ENCODE assay signal across 16 mouse cellular contexts in genomic region chr3:51731949-51732636, GRCm38 (mm10).
DNase-seq lines count a peak whose midpoint lies in the region; ATAC-seq and TF ChIP-seq lines count a peak whose summit lies in the region.
"Had no signal": no experiment of that assay in that cellular context is flagged by ENCODE, and none has a peak within 500 bp of the region (broad histone marks: within the 10 kb centered on the region; RNA-seq: fewer than 3 reads in every experiment).

No protein-coding gene starts in this region.

- no peak overlapping the region for H3K9ac ChIP-seq in liver, embryonic 13.5 days
- H3K9ac ChIP-seq in liver, postnatal 0 days (replicated peaks) = no peak overlapping the region
- no peak overlapping the region for H3K9ac ChIP-seq in hindbrain, embryonic 11.5 days (ENCODE audit: low read depth, low read length)
- no peak overlapping the region for H3K9ac ChIP-seq in midbrain, embryonic 12.5 days (replicated peaks)
- H3K9ac ChIP-seq: lung, embryonic 15.5 days had no signal

- 88% methylated on average over 16 of the region's 16 CpGs for WGBS in liver, embryonic 13.5 days (ENCODE audit: insufficient replicate concordance)
- 85% methylated on average over 16 of the region's 16 CpGs for WGBS in liver, postnatal 0 days (ENCODE audit: insufficient replicate concordance)
- WGBS in hindbrain, embryonic 11.5 days = 76% methylated on average over 16 of the region's 16 CpGs
- WGBS in midbrain, embryonic 12.5 days = 70% methylated on average over 16 of the region's 16 CpGs
- 93% methylated on average over 16 of the region's 16 CpGs for WGBS in kidney, adult 2 months

- no peak for TF ChIP-seq EP300 in liver, postnatal 0 days (IDR thresholded peaks at IDR 0.05; ENCODE audit: low read depth)

- H3K27ac ChIP-seq in liver, embryonic 13.5 days = peak overlapping the region; percentile 7; the same call in 1 of the 2 replicates
- H3K27ac ChIP-seq in liver, postnatal 0 days (ENCODE audit: low read depth) = no peak overlapping the region
- peak overlapping the region; percentile 58 for H3K27ac ChIP-seq in hindbrain, embryonic 11.5 days (ENCODE audit: low read depth, low read length)
- peak overlapping the region; percentile 75 for H3K27ac ChIP-seq in midbrain, embryonic 12.5 days (replicated peaks)
- no peak overlapping the region for H3K27ac ChIP-seq in kidney, adult 2 months (ENCODE audit: insufficient read depth, low read depth, low read length)
- H3K27ac ChIP-seq: lung, embryonic 15.5 days had no signal

- H3K4me1 ChIP-seq in liver, embryonic 13.5 days (replicated peaks) = peaks cover 77% of the 10 kb centered on the region
- H3K4me1 ChIP-seq in liver, postnatal 0 days (ENCODE audit: insufficient read depth) = peaks cover 35% of the 10 kb centered on the region
- H3K4me1 ChIP-seq in hindbrain, embryonic 11.5 days (replicated peaks; ENCODE audit: control insufficient read depth, insufficient read depth, low read length) = peaks cover 4% of the 10 kb centered on the region
- H3K4me1 ChIP-seq in midbrain, embryonic 12.5 days = peaks cover 36% of the 10 kb centered on the region
- 0 out of 2 replicates have a peak, but pooled peaks cover 3% of the 10 kb centered on the region for H3K4me1 ChIP-seq in kidney, adult 2 months (ENCODE audit: control insufficient read depth, insufficient read depth, low read length)

- no peak for DNase-seq in liver, embryonic 13.5 days
- DNase-seq in liver, postnatal 0 days = no peak
- peak; percentile 56 for DNase-seq in hindbrain, embryonic 11.5 days (ENCODE audit: low spot score)
- DNase-seq in cerebellum, adult 8-10 months = no peak
- DNase-seq in kidney, adult 2 months = no peak
- DNase-seq in lung, adult 18-20 months = no peak
- DNase-seq: cerebellum, adult 11-12 months; gastrocnemius, postnatal 14 days; heart, postnatal 10 days; kidney, adult 9 months; layer of hippocampus, postnatal 36 days; liver; right cerebral cortex, adult 18-20 months had no signal

- H3K9me3 ChIP-seq in liver, embryonic 13.5 days (replicated peaks) = no peaks in the 10 kb centered on the region
- H3K9me3 ChIP-seq in liver, postnatal 0 days (ENCODE audit: low read length) = no peaks in the 10 kb centered on the region
- no peaks in the 10 kb centered on the region for H3K9me3 ChIP-seq in hindbrain, embryonic 11.5 days (ENCODE audit: control insufficient read depth, low read length)
- no peaks in the 10 kb centered on the region for H3K9me3 ChIP-seq in midbrain, embryonic 12.5 days
- H3K9me3 ChIP-seq: G1E; lung, embryonic 15.5 days had no signal

- no peak overlapping the region for H3K4me2 ChIP-seq in liver, embryonic 13.5 days
- no peak overlapping the region for H3K4me2 ChIP-seq in liver, postnatal 0 days (ENCODE audit: low read depth, low read length)
- H3K4me2 ChIP-seq in hindbrain, embryonic 11.5 days (replicated peaks; ENCODE audit: low read depth, low read length) = no peak overlapping the region
- no peak overlapping the region for H3K4me2 ChIP-seq in midbrain, embryonic 12.5 days (replicated peaks)
- H3K4me2 ChIP-seq: lung, embryonic 15.5 days had no signal

- H3K4me3 ChIP-seq in liver, embryonic 13.5 days (replicated peaks) = no peak overlapping the region
- no peak overlapping the region for H3K4me3 ChIP-seq in liver, postnatal 0 days (ENCODE audit: low read depth, low read length)
- no peak overlapping the region for H3K4me3 ChIP-seq in hindbrain, embryonic 11.5 days (ENCODE audit: low read depth, low read length)
- no peak overlapping the region for H3K4me3 ChIP-seq in midbrain, embryonic 12.5 days
- H3K4me3 ChIP-seq in kidney, adult 2 months (ENCODE audit: insufficient read depth, low read depth, low read length) = no peak overlapping the region
- H3K4me3 ChIP-seq: lung, embryonic 15.5 days had no signal

- no peak for TF ChIP-seq CTCF in liver, postnatal 0 days (IDR thresholded peaks at IDR 0.05; ENCODE audit: low read depth)
- no peak for TF ChIP-seq CTCF in kidney, adult 2 months (conservative IDR thresholded peaks at IDR 0.05; ENCODE audit: insufficient read depth, insufficient read length, low read depth, low read length)

- no peak for TF ChIP-seq POLR2A in kidney, adult 2 months (IDR thresholded peaks at IDR 0.05; ENCODE audit: low read depth, low read length)

- no peak for ATAC-seq in liver, embryonic 13.5 days (ENCODE audit: low read depth)
- ATAC-seq in liver, postnatal 0 days = no peak
- ATAC-seq in hindbrain, embryonic 11.5 days (ENCODE audit: low FRiP score) = peak; percentile 55; the same call in 1 of the 2 replicates
- peak; percentile 48; the same call in 1 of the 2 replicates for ATAC-seq in midbrain, embryonic 12.5 days (ENCODE audit: low FRiP score, low read depth)

- H3K36me3 ChIP-seq in liver, embryonic 13.5 days = no peaks in the 10 kb centered on the region
- H3K36me3 ChIP-seq in liver, postnatal 0 days (replicated peaks; ENCODE audit: insufficient read depth, low read length) = no peaks in the 10 kb centered on the region
- no peaks in the 10 kb centered on the region for H3K36me3 ChIP-seq in hindbrain, embryonic 11.5 days (ENCODE audit: control insufficient read depth, insufficient read depth, low read length)
- H3K36me3 ChIP-seq in midbrain, embryonic 12.5 days = no peaks in the 10 kb centered on the region
- no peaks in the 10 kb centered on the region for H3K36me3 ChIP-seq in kidney, adult 2 months (ENCODE audit: control insufficient read depth, insufficient read depth, low read length)
- H3K36me3 ChIP-seq: G1E; lung, embryonic 15.5 days had no signal

- no peaks in the 10 kb centered on the region for H3K27me3 ChIP-seq in liver, embryonic 13.5 days
- H3K27me3 ChIP-seq in liver, postnatal 0 days (ENCODE audit: insufficient read depth, low read length) = no peaks in the 10 kb centered on the region
- no peaks in the 10 kb centered on the region for H3K27me3 ChIP-seq in hindbrain, embryonic 11.5 days (ENCODE audit: control insufficient read depth, insufficient read depth, low read length)
- H3K27me3 ChIP-seq in midbrain, embryonic 12.5 days = no peaks in the 10 kb centered on the region
- no peaks in the 10 kb centered on the region for H3K27me3 ChIP-seq in kidney, adult 2 months (replicated peaks; ENCODE audit: control insufficient read depth, insufficient read depth, low read length)
- H3K27me3 ChIP-seq: lung, embryonic 15.5 days had no signal

Comparison
In these comparisons a context has a peak if more than half of its experiments do, and no peak if none do; other contexts are left out.
1. H3K27ac ChIP-seq: peak in liver, embryonic 13.5 days (single experiment), hindbrain, embryonic 11.5 days (single experiment) and midbrain, embryonic 12.5 days (single experiment); none in liver, postnatal 0 days (single experiment) and kidney, adult 2 months (single experiment).
2. ATAC-seq: peak in hindbrain, embryonic 11.5 days (single experiment) and midbrain, embryonic 12.5 days (single experiment); none in liver, embryonic 13.5 days (single experiment) and liver, postnatal 0 days (single experiment).